Mouse (Mus musculus) bone marrow, adult 2 months (tissue): ENCODE results near the gene Nap1l4.
A peak's percentile ranks its signal among the peaks of the same experiment; 100 is the strongest.

Source experiments
- CTCF ChIP-seq: fragments of 200-500 bp; IDR thresholded peaks from 2 replicates; pipeline ENCODE4 v1.5.1; 2011; ENCODE audit warnings: low read length, control low read depth; ENCODE audit not compliant: control insufficient read depth, insufficient read depth
- POLR2A ChIP-seq: fragments of 200-500 bp; IDR thresholded peaks from 2 replicates; pipeline ENCODE4 v1.6.1; 2011; ENCODE audit warnings: low read depth, mild to moderate bottlenecking, control low read depth, low read length, borderline replicate concordance; ENCODE audit not compliant: control insufficient read depth

DNA sequence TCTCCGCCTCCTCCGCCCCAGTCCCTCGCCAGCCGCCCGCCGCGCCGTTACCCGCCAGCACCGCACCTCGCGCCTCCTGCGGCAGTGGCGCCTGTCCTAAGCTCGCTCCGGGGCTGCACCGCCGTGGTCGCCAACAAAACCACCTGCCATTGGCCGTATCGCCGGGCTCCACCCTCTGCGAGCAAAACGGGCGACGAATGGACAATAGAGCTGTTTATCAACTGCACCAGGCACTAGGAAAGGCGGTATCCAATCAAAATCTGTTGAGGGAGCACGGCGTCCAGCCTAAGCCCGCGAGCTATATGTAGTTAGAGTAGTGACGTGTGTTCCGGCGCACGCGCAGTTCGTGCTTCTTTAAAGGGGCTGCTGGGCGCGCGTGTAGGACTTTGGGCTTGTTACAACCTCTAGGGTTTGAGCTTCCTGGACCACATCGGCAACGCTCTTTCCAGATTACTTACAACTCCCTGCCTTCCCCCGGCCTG is at the start of gene Nap1l4:
- TF ChIP-seq CTCF (no peak), POLR2A (peak; percentile 78; the same call in 1 of the 2 replicates)
